Mouse (Mus musculus) liver, embryonic 14.5 days (tissue): Measurements from ENCODE around the gene Ccdc152.

ENCODE experiments used
- CTCF ChIP-seq: IDR thresholded peaks from 2 replicates; pipeline ENCODE4 v1.5.1; 2016; ENCODE audit warnings: antibody characterized with exemption, low read depth, control low read depth
- EP300 ChIP-seq: IDR thresholded peaks from 2 replicates; pipeline ENCODE4 v1.6.1; 2016; ENCODE audit warnings: antibody characterized with exemption, low read depth

DNA sequence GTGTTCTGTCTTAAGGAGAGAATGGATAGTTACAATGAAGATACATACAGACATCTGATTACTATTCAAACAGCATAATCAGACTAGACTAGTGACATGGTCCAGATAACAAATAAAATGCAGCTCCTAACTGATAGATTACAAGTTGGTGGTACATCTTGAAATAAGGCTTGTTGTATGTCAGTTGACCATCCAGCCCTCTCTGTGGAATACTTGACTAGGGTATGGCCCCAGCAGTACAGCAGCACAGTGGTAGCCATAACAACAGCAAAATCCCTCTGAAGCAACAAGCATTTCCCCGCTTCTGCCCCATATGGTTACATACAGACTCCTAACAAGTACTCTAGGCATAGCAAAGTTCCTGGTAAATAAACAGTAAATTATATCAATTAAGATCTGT, 21.6 kb downstream of the Ccdc152 start:
- TF ChIP-seq CTCF (no peak), EP300 (no peak)
